Mouse (Mus musculus) CH12.LX (cell line): ENCODE results near the gene Txlng.

Experiments
- CHD2 ChIP-seq: IDR thresholded peaks from 2 replicates; pipeline ENCODE4 v1.6.1; 2011; ENCODE audit warnings: low read length, improper control_type of control experiment
- CTCF ChIP-seq, 2 experiments: IDR thresholded peaks in 1 of 2; conservative IDR thresholded peaks in 1 of 2; 2 replicates each; pipeline ENCODE4 v1.5.1; 2011 to 2012; ENCODE audit warnings: low read depth in 2 of 2, low read length in 2 of 2, improper control_type of control experiment in 1 of 2, inconsistent platforms in 1 of 2, mild to moderate bottlenecking in 1 of 2, moderate library complexity in 1 of 2
- E2F4 ChIP-seq: IDR thresholded peaks from 2 replicates; pipeline ENCODE4 v1.6.1; 2011; ENCODE audit warnings: low read depth, low read length, improper control_type of control experiment; ENCODE audit not compliant: insufficient replicate concordance
- ETS1 ChIP-seq: conservative IDR thresholded peaks from 2 replicates; pipeline ENCODE4 v1.6.1; 2012; ENCODE audit warnings: low read depth, mild to moderate bottlenecking, inconsistent platforms, low read length, improper control_type of control experiment, moderate library complexity
- MEF2A ChIP-seq: IDR thresholded peaks from 2 replicates; pipeline ENCODE4 v1.6.1; 2014; ENCODE audit warnings: low read depth, mild to moderate bottlenecking, inconsistent platforms, low read length, improper control_type of control experiment, borderline replicate concordance
- POLR2A ChIP-seq: IDR thresholded peaks from 2 replicates; pipeline ENCODE4 v1.6.1; 2011; ENCODE audit warnings: low read depth, mild to moderate bottlenecking, improper control_type of control experiment, low read length
- USF1 ChIP-seq: IDR thresholded peaks from 2 replicates; pipeline ENCODE4 v1.6.1; 2014; ENCODE audit warnings: low read depth, mild to moderate bottlenecking, inconsistent platforms, low read length, improper control_type of control experiment

DNA sequence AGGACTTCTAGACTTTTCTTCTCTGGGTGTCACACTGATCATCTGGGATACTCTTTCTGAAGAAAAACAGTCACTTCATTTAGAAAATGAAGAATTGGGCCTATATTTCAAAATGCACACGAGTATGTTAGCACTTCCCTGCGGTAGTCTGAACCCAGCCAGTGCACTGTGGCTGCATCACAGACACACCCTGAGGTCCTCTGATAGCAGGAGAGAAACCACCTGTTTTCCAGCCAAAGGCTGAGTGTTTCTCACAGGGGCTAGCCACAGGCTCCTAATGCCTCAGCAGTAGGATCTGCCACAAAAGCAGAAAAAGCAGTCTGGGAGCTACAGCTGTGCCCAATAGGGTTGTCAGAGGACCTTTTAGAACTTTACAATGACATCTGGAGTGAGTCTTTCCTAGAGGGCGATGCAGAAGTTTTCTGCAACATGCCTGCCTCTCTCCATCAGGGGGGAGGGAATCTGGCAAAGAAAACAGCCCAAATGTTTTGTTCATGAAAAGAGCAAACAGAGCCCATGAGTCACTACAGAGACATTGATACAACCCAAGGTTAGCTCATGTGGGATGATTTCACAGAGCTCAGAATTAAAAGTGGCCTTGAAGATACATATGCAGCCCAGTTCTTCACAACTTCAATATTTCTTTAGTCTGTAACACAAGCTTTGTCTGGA lies 39.2 kb upstream of the Txlng start:
- TF ChIP-seq CHD2 (no peak), CTCF (conservative IDR thresholded peaks at IDR 0.05 in 1 of 2, IDR thresholded peaks at IDR 0.05 in 1 of 2; ENCODE audit: low read depth in 2 of 2, low read length in 2 of 2) (no peak), E2F4 (no peak), POLR2A (no peak), USF1 (no peak), MEF2A (no peak), ETS1 (no peak)
